Mouse (Mus musculus) kidney, adult 11 months (tissue): Measurements from ENCODE around the gene Abca7.

Experiments used
- DNase-seq: peaks from one replicate; pipeline ENCODE4 v3.0.0; 2022

Gene Abca7

GRCm38 (mm10) chr10:79976071-79976721 lies 20.1 kb upstream of the Abca7 start:
- no peak for DNase-seq

- DNase-seq = no peak
Measured at GRCm38 (mm10) chr10:79976722-79977107, 19.6 kb upstream of the Abca7 start.

GRCm38 (mm10) chr10:79977324-79977723 lies 19.0 kb upstream of the Abca7 start:
- DNase-seq = no peak

GRCm38 (mm10) chr10:79978061-79978460 lies 18.2 kb upstream of the Abca7 start:
- DNase-seq = no peak

- DNase-seq = no peak
Measured at GRCm38 (mm10) chr10:79979401-79980155, 16.7 kb upstream of the Abca7 start.

- DNase-seq = no peak
Measured at GRCm38 (mm10) chr10:79983205-79983604, 13.1 kb upstream of the Abca7 start.

GRCm38 (mm10) chr10:79983670-79984069 lies 12.6 kb upstream of the Abca7 start:
- peak; percentile 84 for DNase-seq

- peak; percentile 88 for DNase-seq
Measured at GRCm38 (mm10) chr10:79984195-79984816, 12.0 kb upstream of the Abca7 start, which contains the start of gene Tmem259. Gene Tmem259, minus strand, starts transcription at chr10:79984330.

GRCm38 (mm10) chr10:79984871-79985270 lies 11.4 kb upstream of the Abca7 start:
- peak; percentile 100 for DNase-seq

- DNase-seq = peak; percentile 74
Measured at GRCm38 (mm10) chr10:79985334-79986231, 10.7 kb upstream of the Abca7 start.

GRCm38 (mm10) chr10:79986232-79986878 lies 9.9 kb upstream of the Abca7 start:
- DNase-seq = no peak

- peak; percentile 81 for DNase-seq
Measured at GRCm38 (mm10) chr10:79986963-79987362, 9.3 kb upstream of the Abca7 start.

GRCm38 (mm10) chr10:79987771-79988505 lies 8.4 kb upstream of the Abca7 start:
- DNase-seq = no peak

GRCm38 (mm10) chr10:79988506-79989271 lies 7.6 kb upstream of the Abca7 start, which contains the start of gene Cnn2:
Gene Cnn2, plus strand, starts transcription at chr10:79988584.
- peak; percentile 63 for DNase-seq

- no peak for DNase-seq
Measured at GRCm38 (mm10) chr10:79989272-79989786, 7.0 kb upstream of the Abca7 start.

- no peak for DNase-seq
Measured at GRCm38 (mm10) chr10:79989870-79990269, 6.4 kb upstream of the Abca7 start.

GRCm38 (mm10) chr10:79991099-79991498 lies 5.2 kb upstream of the Abca7 start:
- DNase-seq = no peak

- DNase-seq = no peak
Measured at GRCm38 (mm10) chr10:79991548-79991947, 4.7 kb upstream of the Abca7 start.

- no peak for DNase-seq
Measured at GRCm38 (mm10) chr10:79994397-79995115, 1.7 kb upstream of the Abca7 start.

GRCm38 (mm10) chr10:79995636-79996035 lies 658 bp upstream of the Abca7 start:
- no peak for DNase-seq
